Mouse (Mus musculus): ENCODE data around the gene Mrpl54.

GRCm38 (mm10) chr10:81300352-81300907, 33.7 kb upstream of the Mrpl54 start:
- TF ChIP-seq POLR2A (IDR thresholded peaks at IDR 0.05; ENCODE audit: control insufficient read depth, extremely low read depth, insufficient read depth, low read length, poor library complexity) (no peak), CTCF (IDR thresholded peaks at IDR 0.05; ENCODE audit: borderline replicate concordance, control insufficient read depth, extremely low read depth, insufficient read depth, low read length, poor library complexity) (no peak)

Measured in thymus, adult 2 months (tissue).